Mouse (Mus musculus): ENCODE measurements around the gene Bahcc1. TPM values are rescaled to one million over a fixed set of nuclear protein-coding genes. Genes with fewer than 3 reads are reported as not detected.

The Bahcc1 gene
- total and polyA plus RNA-seq, 2 experiments from 2014 or later: 6.5 to 26.5 TPM

DNA sequence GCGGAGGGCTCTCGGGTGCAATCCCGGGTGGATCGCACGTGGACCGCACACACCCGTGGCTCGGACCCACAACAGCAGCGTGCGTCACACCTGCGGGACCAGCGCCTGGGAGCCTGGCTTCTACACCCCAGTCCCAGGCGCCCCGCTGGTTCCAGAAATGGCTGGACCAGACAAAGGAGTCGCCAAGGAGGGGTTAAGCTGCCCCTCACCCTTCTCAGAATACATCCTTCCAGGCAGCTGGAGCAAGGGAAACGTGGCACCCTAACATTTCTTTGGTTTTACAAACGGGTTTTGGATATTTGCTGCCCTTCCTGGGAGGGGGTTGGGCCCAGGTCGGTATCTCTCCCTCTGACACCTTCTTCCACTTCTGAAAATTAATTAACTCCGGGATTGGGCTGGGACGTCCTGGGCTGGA, 45.9 kb upstream of the Bahcc1 start:
- Histone ChIP-seq H3K4me3 (ENCODE audit: low read depth, low read length) (peak overlapping the region; percentile 92), H3K27ac (ENCODE audit: low read depth, low read length) (0 out of 2 replicates have a peak overlapping the region, but pooled peaks have one; percentile 21), H3K4me2 (ENCODE audit: low read depth) (peak overlapping the region; percentile 97), H3K27me3 (ENCODE audit: insufficient read depth, low read length) (no peaks in the 10 kb centered on the region), H3K36me3 (ENCODE audit: insufficient read depth) (no peaks in the 10 kb centered on the region), H3K4me1 (ENCODE audit: insufficient read depth) (peaks cover 25% of the 10 kb centered on the region), H3K9ac (peak overlapping the region; percentile 95), H3K9me3 (ENCODE audit: low read length) (no peaks in the 10 kb centered on the region)
- WGBS: 5% methylated on average over 20 of the region's 20 CpGs
- DNase-seq (peak; percentile 61), ATAC-seq (no peak)
- no peak for TF ChIP-seq CTCF (IDR thresholded peaks at IDR 0.05; ENCODE audit: low read depth)

- ATAC-seq (no peak), DNase-seq (peak; percentile 68)
- TF ChIP-seq CTCF (IDR thresholded peaks at IDR 0.05; ENCODE audit: low read depth): no peak
- peak overlapping the region; percentile 97 for H3K4me2 ChIP-seq (ENCODE audit: low read depth)
- no peaks in the 10 kb centered on the region for H3K9me3 ChIP-seq (ENCODE audit: low read length)
- H3K9ac ChIP-seq: peak overlapping the region; percentile 95
- peak overlapping the region; percentile 92 for H3K4me3 ChIP-seq (ENCODE audit: low read depth, low read length)
- H3K27ac ChIP-seq (ENCODE audit: low read depth, low read length): peak overlapping the region; percentile 95; the same call in 1 of the 2 replicates
- H3K27me3 ChIP-seq (ENCODE audit: insufficient read depth, low read length): no peaks in the 10 kb centered on the region
- peaks cover 25% of the 10 kb centered on the region for H3K4me1 ChIP-seq (ENCODE audit: insufficient read depth)
- 3% methylated on average over 43 of the region's 43 CpGs for WGBS
- H3K36me3 ChIP-seq (ENCODE audit: insufficient read depth): no peaks in the 10 kb centered on the region
Observed at GRCm38 (mm10) chr11:120187236-120188101, 45.3 kb upstream of the Bahcc1 start.

- H3K27me3 ChIP-seq (ENCODE audit: insufficient read depth, low read length): no peaks in the 10 kb centered on the region
- ATAC-seq (no peak), DNase-seq (no peak)
- H3K4me3 ChIP-seq (ENCODE audit: low read depth, low read length): peak overlapping the region; percentile 92
- WGBS: under 1% methylated on average over 24 of the region's 24 CpGs
- peak overlapping the region; percentile 95 for H3K27ac ChIP-seq (ENCODE audit: low read depth, low read length)
- peak overlapping the region; percentile 97 for H3K4me2 ChIP-seq (ENCODE audit: low read depth)
- H3K9ac ChIP-seq: peak overlapping the region; percentile 95
- H3K9me3 ChIP-seq (ENCODE audit: low read length): no peaks in the 10 kb centered on the region
- H3K4me1 ChIP-seq (ENCODE audit: insufficient read depth): peaks cover 25% of the 10 kb centered on the region
- TF ChIP-seq CTCF (IDR thresholded peaks at IDR 0.05; ENCODE audit: low read depth): no peak
- H3K36me3 ChIP-seq (ENCODE audit: insufficient read depth): no peaks in the 10 kb centered on the region
Observed at GRCm38 (mm10) chr11:120188102-120188480, 44.7 kb upstream of the Bahcc1 start.

DNA sequence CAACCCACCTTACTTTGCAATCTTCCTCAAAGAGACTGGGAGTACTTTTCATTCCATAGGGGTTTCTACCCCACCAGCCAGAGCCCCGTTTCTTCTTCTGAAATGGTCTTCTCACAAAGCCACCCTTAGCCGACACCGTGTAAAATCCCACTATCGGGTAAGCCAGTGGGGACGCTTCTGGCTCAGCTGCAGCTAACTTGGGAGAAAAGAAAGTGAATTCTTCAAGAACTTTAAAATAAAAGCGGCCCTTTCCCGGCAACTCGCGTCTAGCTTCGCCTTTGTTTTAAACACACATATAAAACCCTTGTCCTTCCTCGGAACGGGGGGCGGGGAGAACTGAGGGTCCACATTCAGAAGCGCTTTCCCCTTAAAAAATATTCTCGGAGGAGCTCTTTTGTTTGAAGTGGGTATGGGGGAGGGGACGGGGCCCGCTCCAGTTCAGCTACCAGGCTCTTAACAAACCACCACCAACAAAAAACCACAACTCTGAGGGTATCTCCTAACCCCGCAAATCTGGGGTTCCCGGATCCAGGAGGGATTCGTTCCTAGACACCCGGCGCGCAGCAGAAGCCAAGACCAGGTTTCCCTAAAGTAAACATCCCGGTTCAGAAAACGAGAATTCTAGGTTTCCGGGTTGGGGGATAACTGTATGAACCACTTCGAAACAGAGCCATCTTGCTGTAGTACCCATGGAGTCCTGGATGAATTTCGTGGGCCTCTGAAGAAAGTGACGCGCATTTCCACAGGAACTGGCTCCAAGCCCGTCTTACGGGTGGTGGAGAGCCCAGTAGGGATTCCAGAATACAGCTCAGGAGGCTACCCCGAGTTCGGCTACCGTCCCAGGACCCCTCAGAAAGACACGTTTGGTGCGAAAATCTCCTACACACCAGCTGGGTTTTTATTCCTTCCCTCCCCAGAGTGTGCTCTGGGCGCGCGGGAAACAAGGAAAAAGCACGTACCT, 44.0 kb upstream of the Bahcc1 start:
- DNase-seq (peak; percentile 85), ATAC-seq (peak; percentile 5; the same call in 1 of the 2 replicates)
- WGBS: under 1% methylated on average over 41 of the region's 41 CpGs

DNA sequence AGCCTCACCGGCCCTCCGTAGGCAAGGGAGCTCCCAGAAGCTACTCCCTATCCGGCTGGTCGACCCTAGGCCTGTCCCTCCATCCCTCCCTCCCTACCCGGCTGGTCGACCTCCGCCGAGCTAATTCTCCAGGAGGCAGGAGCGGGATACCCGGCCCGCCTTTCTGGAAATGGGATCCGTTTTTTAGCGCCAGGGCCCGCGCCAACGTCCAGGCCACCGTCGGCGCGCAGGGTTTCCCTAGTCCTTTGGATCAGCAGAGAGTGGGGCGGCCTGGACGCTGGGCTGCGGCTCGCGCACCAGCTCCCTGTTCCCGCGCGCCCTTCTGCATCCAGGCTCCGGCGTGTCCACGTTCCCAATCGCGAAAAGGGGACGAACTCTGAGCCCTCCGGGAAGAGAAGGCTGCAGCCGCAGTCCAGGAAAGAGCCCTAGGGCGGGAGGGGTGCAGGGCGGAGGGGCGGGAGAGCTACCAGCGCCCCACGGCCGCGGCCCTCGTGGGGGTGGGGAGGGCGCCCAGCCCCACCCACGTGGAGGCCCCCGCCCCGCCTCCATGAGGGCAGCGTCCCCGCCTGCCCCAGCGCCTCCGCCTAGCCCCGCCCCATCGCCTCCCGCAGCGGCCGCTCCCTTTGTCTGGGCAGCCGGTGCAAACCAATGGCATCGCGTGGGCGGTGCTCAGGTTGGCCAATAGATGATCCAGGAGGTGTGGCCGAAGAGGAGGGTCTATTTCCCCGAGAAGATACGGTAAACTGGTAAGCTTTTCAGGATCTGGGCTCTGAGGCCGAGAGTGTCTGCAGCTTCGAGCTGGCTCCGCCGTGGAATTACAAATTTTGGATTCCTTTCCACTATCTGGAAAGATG, 43.1 kb upstream of the Bahcc1 start:
- Histone ChIP-seq H3K4me3 (ENCODE audit: low read depth, low read length) (peak overlapping the region; percentile 92), H3K9ac (peak overlapping the region; percentile 95), H3K27ac (ENCODE audit: low read depth, low read length) (peak overlapping the region; percentile 95), H3K36me3 (ENCODE audit: insufficient read depth) (no peaks in the 10 kb centered on the region), H3K4me1 (ENCODE audit: insufficient read depth) (peaks cover 18% of the 10 kb centered on the region), H3K27me3 (ENCODE audit: insufficient read depth, low read length) (no peaks in the 10 kb centered on the region), H3K4me2 (ENCODE audit: low read depth) (peak overlapping the region; percentile 97), H3K9me3 (ENCODE audit: low read length) (no peaks in the 10 kb centered on the region)
- no peak for TF ChIP-seq CTCF (IDR thresholded peaks at IDR 0.05; ENCODE audit: low read depth)
- ATAC-seq: peak; percentile 95
- DNase-seq: peak; percentile 99
- WGBS: under 1% methylated on average over 64 of the region's 68 CpGs

More for the DNA sequence above, 44.0 kb upstream of the Bahcc1 start:
- H3K4me3 ChIP-seq (ENCODE audit: low read depth, low read length): peak overlapping the region; percentile 92
- no peaks in the 10 kb centered on the region for H3K9me3 ChIP-seq (ENCODE audit: low read length)
- TF ChIP-seq CTCF (IDR thresholded peaks at IDR 0.05; ENCODE audit: low read depth): peak; percentile 3; the same call in 1 of the 2 replicates
- no peaks in the 10 kb centered on the region for H3K27me3 ChIP-seq (ENCODE audit: insufficient read depth, low read length)
- peak overlapping the region; percentile 97 for H3K4me2 ChIP-seq (ENCODE audit: low read depth)
- H3K9ac ChIP-seq: peak overlapping the region; percentile 95
- H3K36me3 ChIP-seq (ENCODE audit: insufficient read depth): no peaks in the 10 kb centered on the region
- H3K4me1 ChIP-seq (ENCODE audit: insufficient read depth): peaks cover 24% of the 10 kb centered on the region
- peak overlapping the region; percentile 95 for H3K27ac ChIP-seq (ENCODE audit: low read depth, low read length)

Data from forebrain, postnatal 0 days (tissue).